Mouse (Mus musculus) urinary bladder, postnatal 4 days (tissue): ENCODE data around the gene Tmppe.

Experiments used
- DNase-seq, 2 experiments: peaks; one replicate each; pipeline ENCODE4 v3.0.0; 2021 to 2022; ENCODE audit warnings: low spot score in 2 of 2

Gene Tmppe

DNA sequence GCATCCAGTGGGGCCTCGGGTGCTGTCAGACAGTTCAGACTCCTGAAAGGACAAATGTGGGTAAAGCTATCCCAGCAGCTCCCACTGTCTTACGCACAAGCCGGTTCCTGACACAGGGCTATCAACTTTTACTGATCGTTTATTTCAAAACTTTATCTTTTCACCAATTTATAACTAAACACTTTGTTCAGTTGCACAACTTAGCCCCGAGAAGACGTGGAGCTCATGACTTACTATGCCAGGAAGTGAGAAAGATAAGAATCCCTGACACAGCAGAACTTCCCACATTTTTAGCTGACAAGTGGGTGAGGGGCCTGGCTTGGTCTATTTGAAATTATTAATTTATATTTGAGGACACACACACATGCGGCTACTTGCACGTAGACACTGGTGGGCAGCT, 6.2 kb upstream of the Tmppe start:
- no peak for DNase-seq

DNA sequence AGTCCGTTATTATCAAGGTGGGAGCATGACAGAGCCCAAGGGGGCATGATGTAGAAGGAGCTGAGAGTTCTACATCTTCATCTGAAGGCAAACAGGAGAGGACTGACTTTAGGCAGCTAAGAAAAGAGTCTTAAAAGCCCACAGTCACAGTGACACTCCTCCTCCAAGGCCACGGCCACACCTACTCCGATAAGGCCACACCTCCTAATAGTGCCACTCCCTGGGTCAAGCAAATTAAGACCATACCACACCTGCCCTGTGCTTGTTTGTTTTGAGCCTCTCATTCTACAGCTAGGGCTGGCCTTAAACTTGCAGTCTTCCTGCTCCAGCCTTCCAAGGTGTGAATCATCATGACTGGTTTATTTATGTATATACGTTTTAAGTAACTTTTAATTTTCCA, 5.6 kb upstream of the Tmppe start:
- DNase-seq, result no peak

DNA sequence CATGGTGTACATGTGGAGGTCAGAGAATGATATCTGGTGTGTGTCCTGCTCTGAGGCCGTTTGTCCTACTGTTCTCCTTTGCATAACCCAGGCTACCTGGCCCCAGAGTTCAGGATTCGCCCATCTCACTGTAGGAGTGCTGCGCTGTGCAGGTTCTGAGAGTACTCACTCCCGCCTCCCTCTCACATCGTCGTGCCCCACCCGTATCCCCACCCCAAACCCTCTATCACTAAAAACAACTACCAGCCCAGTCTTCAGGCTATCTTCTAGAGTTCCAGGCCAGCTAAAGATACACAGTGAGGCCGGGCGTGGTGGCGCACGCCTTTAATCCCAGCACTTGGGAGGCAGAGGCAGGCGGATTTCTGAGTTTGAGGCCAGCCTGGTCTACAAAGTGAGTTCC, 1.2 kb upstream of the Tmppe start:
- DNase-seq, result no peak

DNA sequence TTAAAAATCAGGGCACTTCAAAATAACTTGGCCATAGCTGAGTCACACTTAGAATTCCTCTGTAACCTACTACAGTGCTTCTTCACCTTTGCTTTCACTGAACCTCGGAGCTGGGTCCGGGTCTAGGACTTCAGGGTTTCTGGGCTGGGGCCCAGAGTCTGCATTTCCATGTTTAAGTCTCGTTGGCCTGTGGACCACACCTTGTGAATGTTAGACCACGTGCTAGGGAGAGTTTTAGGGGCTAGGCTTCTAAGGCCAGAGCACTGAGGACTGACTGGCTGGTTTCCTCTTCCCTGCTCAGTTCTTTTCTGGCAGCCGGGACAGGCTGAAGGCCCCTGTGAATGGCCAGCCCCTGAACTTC, 337 bp upstream of the Tmppe start:
- no peak for DNase-seq

DNA sequence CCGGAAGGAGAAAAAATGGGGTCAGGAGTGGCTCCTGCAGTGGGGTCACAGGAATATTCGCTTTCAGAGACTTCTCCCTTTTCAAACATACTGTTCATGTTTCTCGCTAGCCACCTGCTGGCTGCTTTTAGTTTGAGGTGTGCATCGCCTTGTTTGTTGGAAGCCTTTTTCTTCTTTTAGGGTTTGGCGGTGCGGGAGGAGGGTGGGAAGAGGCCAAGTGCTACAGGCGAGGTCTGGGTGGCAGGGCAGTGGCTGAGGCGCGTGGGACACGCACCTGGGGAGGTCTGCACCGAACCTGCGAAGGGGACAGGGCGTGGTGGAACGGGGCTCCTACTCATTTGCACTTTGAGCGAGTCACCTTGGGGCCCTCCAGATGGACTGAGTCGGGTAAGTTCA, 778 bp downstream of the Tmppe start:
- no peak for DNase-seq

DNA sequence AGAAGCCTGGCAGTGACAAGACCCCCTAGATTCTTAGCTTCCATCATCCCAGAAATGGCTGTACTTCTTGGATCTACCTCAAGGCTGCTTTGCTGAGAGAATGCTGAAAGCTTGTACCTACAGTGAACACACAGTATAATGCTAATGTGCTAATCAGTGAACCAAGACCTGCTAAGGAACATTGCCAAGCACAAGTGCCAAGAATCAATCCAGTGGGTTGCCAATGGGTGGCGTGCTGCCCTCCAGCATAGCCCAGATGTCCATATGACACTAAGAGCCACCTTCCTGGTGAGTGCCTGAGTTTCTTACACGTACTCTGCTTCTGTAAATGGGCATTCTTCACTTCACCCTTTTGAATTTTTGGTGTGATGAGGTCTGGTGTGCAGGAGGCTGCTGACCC, 6.8 kb downstream of the Tmppe start:
- DNase-seq, result no peak

DNA sequence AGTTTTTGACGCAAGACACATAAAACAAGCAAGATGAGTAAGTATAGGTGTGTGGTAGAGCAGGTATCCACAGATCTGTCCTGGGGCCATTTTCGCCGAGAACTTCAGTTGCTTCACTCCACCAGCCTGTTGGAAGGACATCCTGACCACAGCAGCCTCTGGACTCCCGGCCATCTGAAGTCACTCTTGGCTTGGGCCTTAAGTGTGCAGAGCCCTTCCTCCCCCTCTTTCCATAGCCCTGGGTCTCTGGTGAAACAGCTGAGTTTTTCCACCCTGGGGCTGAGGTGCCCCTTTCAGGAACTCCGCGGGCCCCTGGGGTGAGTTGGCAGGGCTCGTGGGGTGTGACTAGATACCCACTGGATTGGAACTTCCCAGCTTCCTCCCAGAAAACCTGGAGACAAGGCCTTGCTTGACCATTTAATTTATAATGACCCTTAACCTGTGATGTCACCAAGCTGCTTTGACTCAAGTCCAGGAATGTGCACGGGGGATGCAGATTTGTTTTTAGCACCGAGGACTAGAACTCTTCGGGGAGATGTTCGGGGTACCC, 9.5 kb downstream of the Tmppe start:
- no peak for DNase-seq

DNA sequence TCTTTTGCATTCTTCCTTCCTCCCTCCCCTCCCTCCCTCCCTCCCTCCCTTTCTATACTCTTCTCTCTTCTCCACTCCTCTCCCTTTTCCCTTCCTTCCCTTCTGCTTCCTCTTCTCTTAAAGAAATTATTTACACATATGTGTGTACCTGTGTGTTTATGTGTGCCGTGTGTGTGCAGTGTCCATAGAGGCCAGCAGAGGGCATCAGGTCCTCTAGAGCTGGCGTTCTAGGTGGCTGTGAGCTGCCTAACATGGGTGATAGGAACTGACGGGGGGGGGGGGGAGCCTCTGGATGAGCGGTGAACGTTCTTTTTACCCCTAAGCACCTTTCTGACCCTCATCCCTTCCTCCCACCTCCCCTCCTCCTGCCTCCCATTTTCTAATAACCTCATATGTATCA, 10.4 kb downstream of the Tmppe start:
- no peak for DNase-seq

DNA sequence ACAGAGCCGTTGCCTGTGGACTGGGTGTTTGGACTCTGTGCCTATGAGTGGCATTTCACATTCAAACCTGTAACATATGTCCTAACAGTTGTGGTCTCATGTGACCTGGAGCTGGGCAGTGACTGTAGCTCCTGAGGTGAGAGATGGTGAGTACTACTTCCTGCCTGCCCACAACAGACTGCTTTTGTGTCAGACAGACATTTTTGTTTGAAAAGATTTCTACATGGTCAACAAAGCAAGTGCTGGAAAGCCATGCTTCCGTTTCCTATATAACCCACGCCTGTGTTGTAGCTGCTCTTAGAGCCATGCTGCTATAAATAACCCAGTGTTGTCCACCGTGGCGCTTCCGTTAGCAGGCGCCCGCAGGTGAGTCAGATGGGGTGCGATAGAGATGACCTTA, 11.5 kb downstream of the Tmppe start:
- DNase-seq, result no peak

DNA sequence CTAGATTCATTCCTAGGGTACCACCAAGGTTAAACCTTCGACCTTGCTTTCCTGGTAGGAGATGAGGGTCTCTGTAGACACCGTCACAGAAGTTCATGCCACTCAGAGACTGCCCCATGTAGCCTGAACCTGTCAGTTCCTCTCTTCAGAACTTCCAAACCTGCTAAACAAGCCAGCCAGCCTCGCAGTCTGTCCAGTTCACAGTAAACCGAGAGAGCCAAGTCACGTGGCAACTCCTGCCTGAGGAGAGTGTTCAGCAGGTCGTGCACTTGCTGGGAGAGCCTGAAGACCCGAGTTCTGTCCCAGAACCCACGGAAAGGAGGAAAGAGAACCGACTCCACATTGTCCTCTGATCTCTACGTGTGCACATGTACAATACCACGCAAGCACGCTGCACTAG, 13.0 kb downstream of the Tmppe start:
- no peak for DNase-seq

DNA sequence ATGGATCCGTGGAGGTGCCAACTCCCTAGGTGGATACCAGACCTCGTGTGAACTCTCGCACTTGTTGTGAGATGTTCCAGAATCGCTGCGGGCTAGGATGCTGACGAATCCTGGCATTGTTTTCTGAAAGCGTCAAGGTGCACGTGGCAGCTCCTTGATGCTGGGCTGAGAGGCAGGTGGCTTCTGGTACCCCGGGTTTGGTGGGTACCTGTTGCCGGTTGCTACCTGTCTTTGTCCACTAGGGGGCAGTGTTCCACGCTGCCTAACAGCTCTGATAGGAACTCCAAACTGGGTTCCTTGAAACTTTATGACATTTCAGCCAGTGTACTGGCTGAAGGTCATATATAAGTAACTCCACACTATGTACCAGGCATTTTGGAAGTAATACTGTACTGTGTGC, 14.8 kb downstream of the Tmppe start:
- DNase-seq, result no peak

DNA sequence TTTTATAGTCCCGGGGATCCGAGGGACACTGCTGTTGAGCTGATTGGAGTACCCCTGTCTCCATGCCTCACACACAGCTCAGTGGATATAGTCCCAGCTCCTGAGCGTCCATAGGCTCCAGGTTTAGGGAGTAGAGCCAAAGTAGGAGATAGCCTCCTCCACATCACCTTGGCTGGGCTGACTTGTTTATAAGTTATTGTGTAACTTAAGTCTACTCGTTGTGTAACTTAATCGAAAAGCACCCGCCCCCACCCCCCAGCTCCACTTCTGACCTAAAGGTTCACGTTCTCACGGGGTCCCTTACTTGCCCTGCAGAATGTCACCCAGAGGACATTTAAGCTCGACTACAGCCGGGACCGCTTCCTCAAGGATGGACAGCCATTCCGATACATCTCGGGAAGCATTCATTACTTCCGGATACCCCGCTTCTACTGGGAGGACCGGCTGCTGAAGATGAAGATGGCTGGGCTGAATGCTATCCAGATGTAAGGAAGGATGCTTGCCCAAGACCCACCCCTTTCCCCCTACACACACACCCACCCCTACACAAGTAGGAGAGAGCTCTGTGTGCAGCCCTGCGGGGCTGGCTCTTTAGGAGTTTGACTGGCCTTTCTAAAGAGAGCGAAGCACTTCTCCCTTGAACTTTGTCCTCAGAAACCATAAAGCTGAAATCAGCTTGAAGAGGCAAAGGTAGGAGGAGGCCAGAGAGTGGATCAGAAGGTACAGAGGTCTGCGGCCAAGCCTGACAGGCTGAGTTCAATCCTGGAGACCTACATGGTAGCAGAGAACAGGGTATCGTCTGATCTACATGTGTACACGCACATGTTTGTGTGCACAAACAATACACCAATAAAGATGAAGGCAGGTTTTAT, 16.0 kb downstream of the Tmppe start:
- no peak for DNase-seq

DNA sequence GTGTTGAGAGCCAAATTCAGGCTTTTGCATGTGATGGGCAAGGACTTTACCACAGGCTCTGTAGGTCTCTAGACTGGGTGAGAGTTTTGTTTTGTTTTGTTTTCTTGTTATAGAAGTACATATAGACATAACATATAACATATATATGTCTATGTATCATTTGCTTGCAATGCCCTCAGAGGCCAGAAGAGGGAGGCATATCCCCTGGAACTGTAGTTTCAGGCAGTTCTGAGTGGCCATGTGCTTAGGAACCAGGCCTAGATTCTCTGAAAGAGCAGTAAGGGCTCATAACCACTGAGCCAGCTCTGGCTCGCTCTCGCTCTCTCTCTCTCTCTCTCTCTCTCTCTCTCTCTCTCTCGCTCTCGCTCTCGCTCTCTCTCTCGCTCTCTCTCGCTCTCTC, 17.3 kb downstream of the Tmppe start:
- DNase-seq, result no peak

DNA sequence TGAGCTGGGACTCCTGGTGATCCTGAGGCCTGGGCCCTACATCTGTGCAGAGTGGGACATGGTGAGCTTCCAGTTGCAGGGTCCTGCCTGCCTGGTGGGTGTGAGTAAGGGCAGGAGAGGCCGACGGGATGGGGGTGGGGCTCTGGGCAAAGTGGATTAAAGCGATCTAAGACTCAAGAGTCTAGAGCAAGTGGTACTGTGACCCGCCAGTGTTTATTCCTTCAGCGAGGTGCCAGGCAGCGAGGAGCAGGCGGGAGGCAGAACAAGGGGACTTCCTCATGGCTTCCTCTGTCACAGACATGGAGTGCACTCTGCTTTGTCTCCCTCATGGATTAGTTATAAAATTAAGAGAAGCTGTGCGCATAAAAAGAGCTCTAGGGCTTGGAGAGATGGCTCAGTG, 19.5 kb downstream of the Tmppe start:
- no peak for DNase-seq

DNA sequence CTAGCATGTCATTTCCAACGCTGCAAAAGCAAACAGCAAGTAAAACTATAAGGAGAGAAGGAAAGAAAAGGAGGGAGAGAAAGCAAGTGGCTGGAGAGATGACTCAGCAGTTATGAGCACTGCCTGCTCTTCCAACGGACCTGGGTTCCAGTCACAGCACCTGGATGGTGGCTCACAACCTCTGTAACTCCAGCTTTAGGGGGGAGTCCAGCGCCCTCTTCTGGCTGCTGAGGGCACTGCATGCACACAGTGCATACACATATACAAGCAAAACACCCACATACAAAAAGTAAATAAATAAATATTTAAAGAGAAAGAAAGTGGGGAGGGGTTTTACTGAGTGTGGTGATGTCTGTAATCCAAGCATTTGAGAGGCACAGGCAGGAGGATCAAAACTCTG, 20.1 kb downstream of the Tmppe start:
- no peak for DNase-seq

DNA sequence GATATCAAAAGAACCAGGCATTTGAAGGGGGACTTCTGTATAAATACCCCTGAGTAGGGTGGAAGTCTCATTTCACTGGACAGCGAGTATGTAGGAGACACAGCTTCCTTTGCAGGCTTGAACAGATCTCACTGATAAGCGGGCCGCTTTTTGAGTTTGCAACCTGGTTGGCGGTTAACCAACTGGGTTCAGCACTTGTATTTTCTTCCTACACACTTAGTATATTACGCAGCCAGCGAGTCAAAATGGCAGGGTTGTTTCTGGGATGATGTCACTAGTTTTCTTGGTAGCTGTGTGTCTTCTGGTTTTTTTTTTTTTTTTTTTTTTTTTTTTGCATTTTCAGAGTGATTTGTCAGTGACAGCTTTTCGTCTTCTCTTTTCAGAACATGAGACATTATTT, 20.9 kb downstream of the Tmppe start:
- no peak for DNase-seq

DNA sequence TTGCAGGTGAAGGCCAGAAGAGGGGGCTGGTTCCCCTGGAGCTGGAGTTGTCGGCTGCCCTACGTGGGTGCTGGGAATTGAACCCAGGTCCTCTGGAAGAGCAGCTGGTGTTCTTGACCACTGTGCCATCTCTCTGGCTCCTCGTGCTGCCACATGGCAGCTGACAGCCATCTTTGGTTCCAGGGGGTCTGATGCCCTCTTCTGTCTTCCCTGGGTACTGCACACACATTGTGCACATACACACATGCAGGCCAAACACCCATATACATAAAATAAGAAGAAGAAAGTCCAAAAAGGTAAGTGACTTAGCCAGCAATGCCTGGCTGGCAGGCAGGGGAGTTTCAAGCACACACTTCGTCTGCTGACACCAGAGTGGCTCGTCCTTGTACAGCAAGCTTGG, 24.7 kb downstream of the Tmppe start:
- no peak for DNase-seq

DNA sequence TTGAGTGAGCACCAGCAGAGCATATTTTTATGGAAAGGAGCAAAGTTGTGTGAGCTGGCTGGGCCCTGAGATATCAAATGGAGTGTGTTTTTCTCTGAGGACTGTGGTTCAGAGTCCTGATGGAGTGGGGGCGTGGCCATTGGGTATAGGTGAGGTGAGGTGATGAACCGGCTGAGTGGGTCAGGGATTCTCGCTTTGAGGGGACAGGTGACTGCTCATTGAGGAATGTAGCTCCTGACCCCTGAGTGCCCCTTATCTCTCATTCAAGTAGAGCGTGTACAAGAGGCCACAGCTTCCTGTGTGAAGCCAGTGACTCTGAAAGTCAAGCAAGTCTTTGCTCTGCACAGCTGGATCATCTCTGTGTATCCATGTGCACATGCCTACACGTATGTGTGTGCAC, 25.3 kb downstream of the Tmppe start:
- DNase-seq, result no peak

DNA sequence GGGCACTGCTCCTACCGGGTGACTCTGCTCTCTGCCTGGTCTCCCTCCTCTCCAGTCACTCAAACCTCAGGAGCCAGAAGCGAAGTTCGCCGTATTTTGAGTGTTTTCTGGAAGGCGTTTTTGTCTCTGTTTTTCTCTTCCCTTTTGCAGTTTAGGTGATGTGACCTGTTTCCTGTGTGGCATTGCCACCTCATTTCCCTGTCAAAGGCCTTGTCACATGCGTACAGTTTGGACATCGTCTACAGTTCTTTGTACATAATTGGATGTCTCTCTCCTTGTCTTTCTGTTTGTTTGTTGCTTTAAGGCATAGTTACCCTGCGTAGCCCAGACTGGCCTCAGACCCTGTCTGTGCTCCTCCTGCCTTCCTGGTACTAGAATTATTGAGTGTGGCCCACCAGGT, 26.5 kb downstream of the Tmppe start:
- no peak for DNase-seq

DNA sequence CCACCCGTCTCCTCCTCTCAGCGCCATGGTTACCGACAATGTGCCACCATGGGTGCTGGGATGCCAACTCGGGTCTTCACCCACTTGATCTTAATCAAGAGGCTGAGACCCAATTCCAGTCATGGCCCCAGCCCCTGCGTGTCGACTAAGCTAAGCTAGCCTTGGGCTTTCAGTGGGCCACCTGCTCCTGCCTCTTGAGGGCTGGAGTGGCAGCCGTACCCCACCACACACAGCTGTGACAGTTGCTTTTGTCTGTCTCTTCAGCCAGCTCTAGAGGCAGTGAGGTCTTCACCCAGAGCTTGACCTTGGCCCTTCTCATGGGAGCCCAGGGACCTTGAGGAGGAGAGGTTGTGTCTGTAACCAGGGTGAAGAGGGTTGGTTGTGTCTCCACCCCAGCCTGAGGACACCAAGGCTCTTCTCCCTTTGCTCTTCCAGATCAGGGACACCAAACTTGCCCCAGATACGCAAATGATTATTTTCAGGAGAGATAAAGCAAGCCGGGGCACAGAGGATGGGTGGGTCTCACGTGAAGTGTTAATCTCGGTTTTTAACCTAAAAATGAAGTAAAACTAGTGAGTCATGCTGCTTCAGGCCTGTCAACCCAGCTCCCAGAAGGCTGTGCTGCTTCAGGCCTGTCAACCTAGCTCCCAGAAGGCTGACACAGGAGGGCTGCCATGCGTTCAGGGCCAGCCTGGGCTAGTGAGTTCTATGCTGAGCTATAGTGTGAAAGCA, 27.4 kb downstream of the Tmppe start:
- no peak for DNase-seq

DNA sequence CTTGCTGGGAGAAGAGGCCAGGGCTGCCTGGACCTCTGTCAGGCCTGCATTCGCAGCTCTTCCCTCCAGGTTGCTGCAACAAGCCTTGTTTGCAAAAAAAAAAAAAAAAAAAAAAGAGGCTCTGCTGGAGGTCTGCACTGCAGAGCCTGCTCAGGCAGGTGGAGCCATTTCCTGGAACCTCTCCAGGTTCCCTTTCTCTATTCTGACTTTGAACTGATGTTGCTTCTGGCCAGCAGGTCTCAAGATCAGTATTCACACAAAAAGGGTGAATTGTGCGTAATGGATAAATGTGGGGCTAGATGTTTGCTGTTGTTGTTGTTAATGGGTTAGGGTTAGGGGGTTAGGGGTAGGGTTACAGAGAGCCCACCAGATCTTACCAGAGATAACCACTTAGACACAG, 34.8 kb downstream of the Tmppe start:
- no peak for DNase-seq

DNA sequence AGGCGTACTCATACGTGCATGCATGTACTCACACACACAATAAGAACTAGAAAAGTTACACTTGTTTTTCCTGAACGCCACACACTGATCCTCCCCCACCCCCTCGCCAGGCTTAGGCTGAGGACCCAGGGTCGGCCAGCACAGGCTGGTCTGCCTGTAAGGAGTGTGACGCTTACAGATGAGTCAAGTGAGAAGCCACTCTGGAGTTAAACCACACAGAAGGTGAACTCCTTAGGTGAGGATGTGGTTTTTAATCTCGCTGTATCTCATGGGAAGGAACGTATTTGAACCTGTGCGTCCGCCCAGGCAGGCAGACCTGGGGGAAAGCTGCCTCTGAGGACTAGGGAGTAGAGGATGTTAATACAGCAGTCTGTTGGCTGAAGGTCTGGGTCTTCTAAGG, 39.6 kb downstream of the Tmppe start:
- no peak for DNase-seq

DNA sequence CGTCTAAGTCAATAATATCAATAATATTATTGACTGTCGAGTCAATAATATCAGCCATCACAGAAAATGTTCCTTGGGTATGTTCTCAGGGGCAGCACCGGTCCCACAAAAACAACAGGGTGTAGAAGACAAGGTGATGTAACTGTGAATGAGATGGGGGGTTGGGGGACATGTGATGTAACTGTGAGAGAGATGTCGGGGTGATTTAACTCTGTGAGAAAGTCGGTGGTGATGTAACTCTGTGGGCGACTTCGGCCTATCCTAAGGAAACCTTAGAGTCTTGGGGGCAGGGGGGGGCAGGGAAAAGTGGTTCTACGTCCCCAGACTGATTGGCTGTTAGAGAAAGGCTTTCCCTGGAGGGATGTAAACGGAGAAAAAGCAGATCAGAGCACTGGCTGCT, 41.3 kb downstream of the Tmppe start:
- DNase-seq, result no peak
